Mouse (Mus musculus) lung, postnatal 36 days (tissue): Measurements from ENCODE around the gene Gm26602.

Experiments used
- DNase-seq: peaks from one replicate; pipeline ENCODE4 v3.0.0; 2022; ENCODE audit warnings: mixed read lengths

Gene Gm26602

DNA sequence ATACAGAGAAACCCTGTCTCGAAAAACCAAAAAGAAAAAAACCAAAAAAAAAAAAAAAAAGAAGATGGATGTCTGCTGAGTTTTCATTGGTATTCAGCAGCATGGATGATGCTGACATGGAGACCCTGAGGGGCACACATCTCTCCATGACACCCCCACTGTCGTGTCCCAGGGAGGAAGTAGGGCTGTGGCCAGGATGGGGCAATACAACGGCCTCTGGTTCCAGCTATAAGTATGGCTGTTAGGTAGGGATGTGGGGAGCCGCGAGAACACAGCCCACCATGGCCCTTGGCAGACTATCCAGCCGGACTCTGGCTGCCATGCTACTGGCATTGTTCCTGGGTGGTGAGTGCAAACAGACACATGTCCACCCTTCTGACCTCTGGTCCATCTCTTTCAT lies 24.6 kb upstream of the Gm26602 start, which contains the start of gene Elane:
Gene Elane (plus strand): TSS at position 194 of the 400 bp plus-strand sequence.
- DNase-seq = no peak

DNA sequence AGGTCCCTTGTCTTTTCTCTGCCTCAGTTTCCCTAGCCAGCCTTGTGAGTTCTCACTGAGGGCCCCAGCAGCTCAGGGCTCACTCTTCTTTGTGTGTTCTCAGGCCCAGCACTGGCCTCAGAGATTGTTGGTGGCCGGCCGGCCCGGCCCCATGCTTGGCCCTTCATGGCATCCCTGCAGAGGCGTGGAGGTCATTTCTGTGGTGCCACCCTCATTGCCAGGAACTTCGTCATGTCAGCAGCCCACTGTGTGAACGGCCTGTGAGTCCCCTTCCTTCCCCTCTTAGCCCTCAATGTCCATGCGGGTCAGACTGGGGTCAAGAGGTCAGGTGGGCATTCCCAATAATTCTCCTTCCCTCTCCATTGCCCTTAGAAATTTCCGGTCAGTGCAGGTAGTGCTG lies 24.0 kb upstream of the Gm26602 start:
- DNase-seq = no peak

DNA sequence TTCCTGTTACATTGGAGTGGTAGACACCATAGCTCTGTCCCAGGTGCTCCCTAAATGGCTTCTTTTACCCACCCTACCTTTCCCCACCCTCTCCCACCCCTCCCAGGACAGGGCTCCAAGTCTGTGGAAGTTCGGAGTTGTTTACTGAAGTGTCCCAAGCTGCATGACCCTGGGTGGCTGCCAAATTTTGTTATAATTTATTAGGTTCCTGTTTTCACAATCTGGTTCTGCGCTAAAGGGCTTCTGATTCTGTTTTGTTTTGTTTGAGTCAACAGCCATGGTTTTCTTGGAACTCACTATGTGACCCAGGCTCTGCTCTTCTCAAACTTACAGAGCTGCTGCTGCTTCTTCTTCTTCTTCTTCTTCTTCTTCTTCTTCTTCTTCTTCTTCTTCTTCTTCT lies 21.3 kb upstream of the Gm26602 start:
- DNase-seq = peak; percentile 67

DNA sequence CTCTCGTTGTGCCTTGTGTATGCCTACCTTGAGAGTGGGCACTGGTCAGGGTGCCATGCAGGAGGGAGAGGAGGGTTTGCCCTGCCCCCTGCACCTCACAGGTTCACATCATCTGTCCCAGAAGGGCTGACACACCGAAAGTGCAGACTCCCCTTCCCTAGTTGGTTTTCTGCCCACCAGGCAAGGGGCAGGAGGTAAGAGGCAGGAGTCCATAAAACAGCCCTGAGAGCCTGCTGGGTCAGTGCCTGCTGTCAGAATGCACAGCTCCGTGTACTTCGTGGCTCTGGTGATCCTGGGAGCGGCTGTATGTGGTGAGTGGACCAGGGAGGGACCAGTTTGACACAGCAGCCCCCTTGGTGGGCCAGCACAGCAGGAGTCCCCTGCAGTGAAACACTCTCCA lies 20.0 kb upstream of the Gm26602 start, which contains the start of gene Cfd:
Gene Cfd (plus strand): TSS at position 184 of the 400 bp plus-strand sequence.
- DNase-seq = no peak

DNA sequence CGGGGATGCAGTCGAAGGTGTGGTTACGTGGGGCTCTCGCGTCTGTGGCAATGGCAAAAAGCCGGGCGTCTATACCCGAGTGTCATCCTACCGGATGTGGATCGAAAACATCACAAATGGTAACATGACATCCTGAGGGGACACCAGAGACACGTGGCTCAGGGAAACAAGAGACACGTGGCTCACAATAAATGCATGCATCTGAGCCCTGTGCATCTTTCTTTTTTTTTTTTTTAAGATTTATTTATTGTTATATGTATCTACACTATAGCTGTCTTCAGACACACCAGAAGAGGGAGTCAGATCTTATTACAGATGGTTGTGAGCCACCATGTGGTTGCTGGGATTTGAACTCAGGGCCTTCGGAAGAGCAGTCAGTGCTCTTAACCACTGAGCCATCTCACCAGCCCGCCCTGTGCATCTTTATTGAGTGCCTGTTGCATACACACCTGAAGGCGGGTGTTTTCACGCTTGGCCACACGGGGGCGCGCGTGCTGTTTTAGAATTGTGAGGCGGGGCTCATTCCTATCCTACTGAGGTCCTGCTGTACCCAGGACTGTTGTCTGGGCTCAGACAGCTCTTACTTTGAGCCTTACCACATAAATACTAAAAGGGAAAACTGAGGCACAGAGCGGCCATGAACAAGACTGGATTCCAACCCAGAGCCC lies 18.1 kb upstream of the Gm26602 start:
- peak; percentile 90 for DNase-seq

DNA sequence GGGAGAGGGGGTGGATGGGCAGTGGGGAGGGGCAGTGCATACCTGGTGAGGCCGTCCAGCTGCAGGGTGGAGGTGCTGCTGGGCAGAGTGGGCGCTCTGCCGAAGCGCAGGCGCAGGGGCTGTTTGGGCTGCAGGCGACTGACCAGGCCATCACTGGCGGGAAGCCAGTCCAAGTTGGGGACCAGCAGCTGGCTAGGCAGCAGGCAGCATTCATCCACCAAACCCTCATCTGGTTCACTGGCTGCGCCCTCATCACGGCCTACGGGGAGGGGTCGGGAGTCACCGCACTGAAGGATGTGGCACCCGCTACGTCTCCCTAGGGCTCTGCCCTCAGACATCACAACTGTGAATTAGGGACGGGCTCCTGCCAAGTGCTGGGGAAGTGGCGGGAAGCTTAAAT lies 14.3 kb upstream of the Gm26602 start:
- peak; percentile 35 for DNase-seq

DNA sequence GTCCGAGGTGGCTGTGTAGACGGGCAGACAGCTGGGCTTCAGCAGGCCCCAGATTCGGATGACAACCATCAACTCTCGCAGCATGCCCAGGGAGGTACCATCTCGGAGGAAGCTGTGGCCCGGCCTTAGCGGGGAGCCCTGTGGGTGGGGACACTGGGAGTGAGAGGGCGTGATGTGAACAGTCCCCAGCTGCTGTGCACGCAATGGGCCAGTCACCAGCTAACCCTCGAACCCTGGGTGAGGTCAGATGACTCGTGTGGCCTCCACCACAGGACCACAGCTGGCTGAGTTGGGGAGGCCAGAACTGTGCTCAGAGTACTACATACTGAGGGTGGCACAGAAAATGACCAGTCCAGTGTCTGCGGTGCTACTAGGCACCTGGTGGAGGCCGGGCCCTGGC lies 13.8 kb upstream of the Gm26602 start:
- peak; percentile 70 for DNase-seq

DNA sequence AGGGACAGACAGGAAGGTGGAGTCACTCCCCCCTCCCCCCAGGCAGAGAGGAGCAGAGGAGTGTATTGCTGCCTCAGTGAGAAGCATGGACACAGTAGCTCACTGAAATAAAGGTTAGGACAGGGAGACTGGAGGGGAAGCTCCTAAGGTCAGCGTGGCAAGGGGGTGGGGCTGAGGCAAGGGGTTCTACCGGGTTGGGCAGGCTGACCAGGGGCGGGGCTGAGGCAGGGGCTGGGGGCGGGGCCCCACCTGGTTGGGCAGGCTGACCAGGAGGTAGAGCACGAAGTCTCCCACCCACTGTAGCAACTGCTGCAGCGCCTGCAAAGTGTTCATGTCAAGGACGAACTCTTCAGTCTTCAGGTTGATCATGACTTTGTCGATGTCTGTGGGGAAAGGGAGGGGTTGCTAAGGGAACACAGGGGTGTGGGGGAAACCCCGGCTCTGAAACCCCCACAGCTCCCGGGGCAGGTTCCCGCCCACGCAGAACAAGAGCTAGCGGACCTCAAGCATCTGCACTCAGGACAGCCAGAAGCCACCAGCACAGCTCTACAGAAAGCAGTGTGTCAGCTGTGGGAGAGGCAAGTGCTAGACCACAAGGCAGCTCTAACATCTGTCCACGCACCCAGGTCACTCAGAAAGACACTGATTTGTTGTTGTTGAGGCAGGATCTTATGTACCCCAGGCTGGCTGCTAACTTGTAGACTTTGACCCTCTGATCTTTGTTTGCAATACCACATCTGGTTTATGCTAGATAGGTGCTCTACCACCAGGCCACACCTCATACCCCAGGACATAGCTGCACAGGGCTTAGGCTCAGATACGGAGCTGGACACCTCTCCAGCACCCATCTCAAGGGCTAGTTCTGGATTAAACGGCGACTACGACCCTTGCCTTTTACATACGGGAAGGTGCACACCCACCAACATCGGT lies 13.1 kb upstream of the Gm26602 start:
- DNase-seq = no peak

DNA sequence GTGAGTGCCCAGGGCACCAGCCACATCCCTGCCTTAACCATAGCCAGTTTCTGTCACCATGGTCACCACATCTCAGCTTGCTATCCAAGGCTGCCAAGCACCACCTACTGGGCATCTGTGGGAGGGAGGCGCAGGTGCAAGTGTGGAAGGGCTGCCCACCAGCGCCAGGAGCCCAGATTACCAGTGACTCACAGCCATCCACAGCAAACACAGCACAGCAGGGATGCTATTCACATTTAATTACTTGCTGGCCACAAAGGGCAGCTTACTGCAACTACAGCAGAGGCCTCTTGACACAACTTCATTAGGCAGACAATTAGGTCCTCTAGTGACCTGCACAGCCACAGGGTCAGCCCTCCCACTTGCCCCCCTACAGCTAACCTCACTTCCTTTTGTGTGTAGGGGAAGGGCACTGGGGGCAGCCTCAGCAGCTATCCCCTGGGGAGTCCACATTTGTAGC lies 9.7 kb upstream of the Gm26602 start:
- DNase-seq = no peak

DNA sequence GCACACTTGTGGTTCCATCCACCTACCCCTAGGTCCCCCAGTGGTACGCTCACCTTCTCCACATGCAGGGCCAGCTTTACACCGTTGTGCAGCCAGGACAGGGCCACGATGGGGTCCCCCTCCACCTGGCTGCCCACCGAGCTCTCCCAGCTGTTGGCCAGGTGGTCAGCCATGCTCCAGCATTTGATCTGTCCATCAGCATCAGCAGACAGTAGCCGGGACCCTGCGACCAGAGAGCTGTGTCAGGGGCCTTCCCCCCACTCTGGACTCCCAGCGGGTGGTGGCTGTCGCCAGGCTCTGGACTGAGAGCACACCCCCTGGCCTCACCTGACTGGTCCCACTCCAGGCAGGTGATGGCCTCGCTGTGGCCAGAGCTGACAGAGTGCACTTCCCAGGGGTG lies 3.9 kb upstream of the Gm26602 start:
- DNase-seq = no peak

DNA sequence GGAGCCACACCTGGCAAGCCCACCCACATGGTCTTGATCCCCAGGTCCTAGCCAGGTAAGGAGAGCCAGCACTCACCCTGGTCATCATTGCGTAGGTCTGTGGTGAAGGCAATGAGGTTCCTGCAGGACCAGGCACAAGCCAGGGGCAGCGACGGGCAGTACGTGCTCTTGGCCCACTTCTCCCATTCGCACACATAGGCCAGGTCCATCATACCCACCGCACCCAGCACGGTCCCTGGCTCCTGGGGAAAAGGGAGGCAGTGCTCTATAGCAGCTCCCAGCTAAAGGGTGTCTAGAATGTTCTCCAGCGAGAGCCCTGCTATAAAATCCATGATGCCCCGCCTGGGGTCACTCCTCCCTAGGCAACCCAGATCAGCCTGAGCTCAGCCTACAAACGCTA lies 3.2 kb upstream of the Gm26602 start:
- DNase-seq = no peak

DNA sequence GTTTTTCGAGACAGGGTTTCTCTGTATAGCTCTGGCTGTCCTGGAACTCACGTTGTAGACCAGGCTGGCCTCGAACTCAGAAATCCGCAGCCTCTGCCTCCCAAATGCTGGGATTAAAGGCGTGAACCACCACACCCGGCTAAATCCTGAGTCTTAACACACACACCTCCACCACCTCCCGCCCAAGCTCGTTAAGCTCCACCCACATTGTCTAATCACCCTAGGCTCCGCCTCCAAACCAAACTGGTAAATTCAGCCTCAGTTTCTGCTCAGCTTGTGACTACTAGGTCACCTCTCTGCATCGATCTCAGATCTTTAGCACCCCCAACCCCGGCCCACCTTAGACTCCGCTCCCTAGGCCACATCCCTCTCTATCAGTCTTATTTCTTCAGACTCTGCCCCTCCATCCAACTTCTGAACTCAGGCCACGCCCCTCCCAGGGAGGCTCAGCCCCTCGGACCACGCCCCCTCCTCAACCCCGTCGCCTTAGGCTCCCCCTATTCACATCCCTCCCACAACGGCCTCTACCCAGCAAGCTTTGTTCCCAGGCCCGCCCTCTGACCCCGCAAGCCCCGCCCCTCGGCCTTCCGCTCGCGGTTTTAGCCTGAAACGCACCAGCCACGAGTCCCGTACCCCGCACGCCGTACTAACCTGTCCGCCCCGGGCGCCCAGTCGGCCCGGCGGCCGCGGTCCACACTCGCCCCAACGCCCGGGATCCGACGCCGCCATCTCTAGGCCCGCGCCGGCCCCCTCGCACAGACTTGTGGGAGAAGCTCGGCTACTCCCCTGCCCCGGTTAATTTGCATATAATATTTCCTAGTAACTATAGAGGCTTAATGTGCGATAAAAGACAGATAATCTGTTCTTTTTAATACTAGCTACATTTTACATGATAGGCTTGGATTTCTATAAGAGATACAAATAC lies 2.2 kb upstream of the Gm26602 start, which contains the start of gene Med16:
Gene Med16 (minus strand): TSS at position 757 of the 925 bp plus-strand sequence.
- DNase-seq = peak; percentile 98

DNA sequence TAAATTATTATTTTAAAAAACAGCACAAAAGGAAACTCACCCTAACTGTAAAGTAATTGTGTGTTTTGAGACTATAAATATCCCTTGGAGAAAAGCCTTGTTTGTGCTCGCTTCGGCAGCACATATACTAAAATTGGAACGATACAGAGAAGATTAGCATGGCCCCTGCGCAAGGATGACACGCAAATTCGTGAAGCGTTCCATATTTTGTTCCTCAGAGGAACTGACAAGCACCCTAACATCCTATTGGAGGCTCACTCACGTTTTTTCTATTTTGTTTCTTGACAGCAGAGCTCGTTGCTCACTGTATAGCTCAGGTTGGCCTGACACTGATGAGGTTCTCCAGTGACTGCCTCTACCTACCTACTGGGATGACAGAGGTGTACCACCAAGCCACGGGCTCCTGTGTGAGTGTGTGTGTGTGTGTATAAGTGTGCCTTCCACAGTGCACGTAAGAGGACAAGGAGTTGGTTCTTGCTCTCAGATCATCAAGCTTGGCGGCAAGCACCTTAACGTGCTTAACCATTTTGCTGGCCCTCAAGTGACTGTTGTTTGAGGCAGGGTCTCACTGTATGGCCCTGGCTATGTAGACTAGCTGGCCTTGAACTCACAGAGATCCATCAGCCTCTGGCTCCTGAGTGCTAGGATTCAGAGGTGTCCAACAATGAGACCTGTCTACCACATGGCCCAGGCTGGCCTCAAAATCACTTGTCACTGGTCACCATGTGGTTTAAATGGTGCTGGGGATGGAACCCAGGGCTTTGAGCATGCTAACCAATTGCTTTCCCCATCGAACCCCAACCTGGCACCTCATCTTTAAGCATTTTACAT lies 1.3 kb upstream of the Gm26602 start:
- DNase-seq = peak; percentile 52

DNA sequence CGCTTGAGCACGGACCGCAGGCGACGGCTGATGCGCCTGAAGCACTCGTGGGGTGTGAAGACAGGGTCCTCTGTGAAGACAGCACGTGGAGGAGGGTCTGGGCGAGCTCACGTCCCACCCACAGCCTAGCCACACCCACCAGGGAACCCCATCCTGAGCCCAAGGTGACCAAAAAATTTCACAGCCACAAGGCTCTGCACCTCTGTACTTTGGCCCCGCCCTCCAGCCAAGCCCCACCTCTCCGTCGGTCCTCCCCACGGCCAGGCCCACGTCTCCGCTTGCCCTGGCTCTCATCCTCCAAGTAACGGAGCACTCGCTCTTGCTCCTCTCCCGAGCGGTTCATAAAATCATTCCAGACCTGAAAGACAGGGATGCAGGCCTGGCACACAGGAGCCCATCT lies 1.8 kb downstream of the Gm26602 start:
- no peak for DNase-seq

DNA sequence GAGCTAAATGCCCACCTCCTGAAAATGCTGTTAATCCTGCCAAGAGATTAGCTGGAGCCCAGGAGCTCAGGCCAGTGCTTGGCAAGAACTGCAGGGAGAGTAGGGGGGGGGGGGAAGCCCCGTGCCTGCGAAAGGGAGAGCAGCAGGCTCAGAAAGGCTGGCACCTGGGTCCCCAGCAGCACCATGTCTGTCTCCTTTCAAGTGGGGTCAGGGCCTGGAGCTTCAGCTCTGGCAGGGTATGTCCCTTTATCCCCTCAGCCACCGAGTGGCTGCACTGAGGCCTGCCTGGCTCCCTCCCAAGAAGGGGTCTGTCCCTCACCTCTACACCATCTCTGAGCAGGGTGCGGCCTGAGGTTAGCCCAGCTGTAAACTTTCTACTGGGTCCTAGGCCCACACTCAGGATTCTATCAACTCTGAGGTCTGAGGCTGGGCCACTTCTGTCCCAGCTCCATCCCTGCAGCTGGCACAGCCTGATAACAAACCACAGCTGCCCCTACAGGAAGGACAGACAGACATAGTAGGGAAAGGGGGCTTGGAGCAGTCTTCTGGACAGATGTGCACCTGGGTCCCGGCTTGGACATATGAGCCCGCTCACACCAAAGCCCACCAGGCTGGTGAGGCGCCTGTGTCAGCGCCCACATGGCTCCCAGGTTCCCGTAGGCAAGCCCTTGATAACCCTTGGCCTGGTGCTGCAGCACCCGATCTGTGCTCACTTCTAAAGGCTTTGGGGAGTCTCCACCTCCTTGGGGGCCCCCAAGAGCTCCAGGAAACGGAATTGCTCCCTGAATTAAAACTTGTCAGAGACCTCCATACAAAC lies 3.7 kb downstream of the Gm26602 start:
- no peak for DNase-seq

DNA sequence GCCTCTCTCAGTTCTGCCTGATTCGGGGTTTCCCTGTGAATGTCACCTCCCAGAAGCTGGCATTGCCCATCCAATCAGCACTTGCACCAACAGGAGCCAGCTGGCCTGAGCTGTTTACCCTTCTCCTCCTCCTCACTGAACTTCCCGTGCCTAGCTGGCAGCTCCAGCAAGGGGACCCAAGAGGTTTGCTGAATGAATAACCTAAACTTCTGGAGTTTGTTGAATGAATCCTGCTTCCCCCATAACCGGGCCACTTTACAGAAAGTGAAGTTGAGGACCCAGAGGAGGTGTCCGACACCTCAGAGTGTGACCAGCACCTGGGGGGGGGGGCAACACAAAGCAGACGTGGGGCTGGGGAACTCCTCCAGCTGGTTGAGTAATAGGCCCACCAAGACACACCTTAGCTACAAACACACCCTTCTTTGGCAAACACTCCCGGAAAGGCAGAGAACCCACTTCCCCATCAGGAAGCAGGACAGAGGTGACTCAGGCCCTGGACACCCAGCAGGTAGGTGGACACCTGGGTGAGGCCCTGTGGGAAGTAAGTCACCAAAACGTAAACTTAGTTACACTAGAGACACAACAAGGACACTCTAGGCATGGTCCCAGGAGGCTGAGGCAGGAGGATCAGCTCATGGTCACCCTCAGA lies 4.4 kb downstream of the Gm26602 start:
- DNase-seq = peak; percentile 72

DNA sequence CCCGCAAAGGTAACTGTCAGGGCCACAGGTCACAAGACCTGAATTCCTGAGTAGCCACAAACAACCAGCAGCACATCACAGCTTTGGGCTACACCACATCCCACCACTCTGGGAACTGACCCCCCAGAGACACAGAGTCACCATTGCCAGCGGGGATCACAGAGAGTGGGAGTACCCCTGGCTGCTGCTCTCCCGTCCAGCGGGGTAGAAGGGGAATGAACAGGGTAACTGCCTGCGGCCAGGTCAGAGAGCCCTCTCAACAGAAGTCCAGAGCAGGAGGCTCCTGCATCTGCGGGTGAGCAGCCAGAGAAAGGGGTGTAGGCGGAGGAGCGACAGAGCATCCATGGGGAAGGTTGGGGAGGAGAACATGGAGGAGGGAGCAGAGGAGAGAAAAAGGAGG lies 5.4 kb downstream of the Gm26602 start:
- DNase-seq = no peak

DNA sequence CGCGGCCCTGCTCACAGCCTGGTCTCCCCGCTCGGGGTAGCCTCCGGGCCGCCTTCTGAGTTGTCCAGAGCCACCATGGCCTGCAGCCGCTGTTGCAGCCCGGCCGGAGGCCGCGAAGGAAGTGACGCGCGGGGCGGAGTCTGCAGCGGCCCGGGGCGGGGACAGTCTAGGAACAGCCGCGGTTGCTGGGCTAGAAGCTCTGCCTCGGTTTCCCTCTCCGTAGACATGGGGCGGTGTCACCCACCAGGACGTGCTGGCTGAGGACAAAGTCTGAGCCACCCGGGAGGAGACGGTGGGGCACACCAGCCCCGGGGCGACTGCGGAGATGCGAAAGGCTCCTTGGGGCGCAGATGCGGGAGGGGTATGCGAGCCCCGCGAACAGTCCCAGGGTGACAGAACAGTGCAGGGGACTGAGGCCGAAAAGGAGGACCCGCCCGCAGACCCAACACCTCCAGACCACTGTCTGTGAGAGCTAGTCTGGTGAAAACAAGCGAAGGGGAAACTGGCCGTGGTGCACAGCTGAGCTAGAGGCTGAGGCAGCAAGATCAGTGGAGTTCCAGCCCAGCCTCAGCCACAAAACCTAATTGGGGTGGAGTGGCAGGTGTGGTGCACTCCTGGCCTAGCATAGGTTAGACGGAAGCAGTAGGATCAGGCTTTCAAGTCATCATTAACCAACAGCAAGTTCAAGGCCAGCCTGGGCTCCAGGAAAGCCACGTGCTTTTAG lies 6.3 kb downstream of the Gm26602 start, which contains the start of gene Kiss1r:
Gene Kiss1r (plus strand): TSS at position 164 of the 724 bp plus-strand sequence.
- peak; percentile 94 for DNase-seq

DNA sequence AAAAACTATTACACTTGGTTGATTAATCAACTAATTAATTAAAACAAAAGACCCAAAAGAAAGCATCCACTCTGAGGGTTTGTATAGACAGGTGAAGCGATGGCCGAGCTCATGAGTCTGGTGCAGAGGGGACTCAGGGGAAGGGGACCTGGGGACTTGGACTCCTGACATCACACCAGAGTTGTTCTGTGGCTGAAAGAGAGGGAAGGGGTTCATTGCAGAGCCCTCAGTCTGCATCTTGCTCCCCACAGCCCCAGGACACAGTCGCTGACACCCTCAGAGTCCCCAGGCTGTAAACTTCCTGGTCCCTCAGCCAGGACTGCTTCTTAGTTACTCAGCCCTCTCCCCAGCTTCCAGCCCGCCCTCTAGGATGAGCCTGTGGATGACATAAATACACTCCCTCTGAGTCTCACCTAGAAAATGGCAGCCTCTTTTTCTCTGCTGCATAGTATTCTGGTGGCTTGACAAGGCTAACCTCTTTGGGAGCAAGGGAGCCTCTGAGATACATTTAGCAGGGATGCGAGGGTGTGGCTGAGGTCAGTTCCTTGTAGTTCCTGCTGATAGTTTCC lies 7.0 kb downstream of the Gm26602 start:
- no peak for DNase-seq
